Mouse (Mus musculus): Measurements from ENCODE around the gene Eef1e1.
"Not testable (repeated sequence)": the region's sequence is repeated elsewhere in the genome, so short reads cannot be mapped to it uniquely, and the experiment has no call there.

Eef1e1 gene

DNA sequence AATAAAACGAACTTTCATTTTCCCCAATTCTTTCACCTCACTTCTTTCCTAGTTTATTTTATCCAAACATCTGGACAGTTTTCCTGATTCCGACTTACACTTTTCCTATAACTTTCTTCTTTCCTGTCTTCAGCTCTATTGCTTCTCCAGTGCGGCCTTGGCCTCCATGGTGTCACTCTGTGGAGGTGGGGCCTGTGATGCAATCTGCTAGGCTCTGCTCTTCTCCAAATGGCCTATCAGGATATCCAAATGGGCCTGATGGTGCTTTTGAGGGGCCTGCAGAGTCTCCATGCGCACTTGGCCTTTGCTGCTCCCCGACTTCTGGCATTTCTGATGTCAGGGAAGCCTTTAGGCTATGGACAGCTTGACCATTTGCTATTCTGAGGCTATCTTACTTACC, 35.6 kb downstream of the Eef1e1 start:
- DNase-seq, result no peak

DNA sequence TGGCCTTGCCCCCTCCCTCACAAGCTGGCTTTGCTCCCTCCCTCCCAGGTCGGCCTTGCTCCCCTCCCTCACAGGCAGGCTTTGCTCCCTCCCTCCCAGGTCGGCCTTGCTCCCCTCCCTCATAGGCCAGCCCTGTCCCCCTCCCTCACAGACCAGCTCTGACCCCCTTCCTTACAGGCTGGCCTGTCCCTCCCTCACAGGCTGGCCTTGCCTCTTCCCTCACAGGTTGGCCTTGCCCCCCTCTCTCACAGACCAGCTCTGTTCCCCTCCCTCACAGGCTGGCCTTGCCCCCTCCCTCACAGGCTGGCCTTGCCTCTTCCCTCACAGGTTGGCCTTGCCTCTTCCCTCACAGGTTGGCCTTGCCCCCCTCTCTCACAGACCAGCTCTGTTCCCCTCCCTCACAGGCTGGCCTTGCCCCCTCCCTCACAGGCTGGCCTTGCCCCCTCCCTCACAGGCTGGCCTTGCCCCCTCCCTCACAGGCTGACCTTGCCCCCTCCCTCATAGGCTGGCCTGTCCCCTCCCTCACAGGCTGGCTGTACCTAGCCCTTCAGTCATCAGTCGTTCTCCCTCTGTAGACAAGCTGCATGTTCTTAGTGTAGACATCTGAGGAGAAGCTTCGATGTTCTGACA, 40.7 kb downstream of the Eef1e1 start:
- DNase-seq, result not testable (repeated sequence)

DNA sequence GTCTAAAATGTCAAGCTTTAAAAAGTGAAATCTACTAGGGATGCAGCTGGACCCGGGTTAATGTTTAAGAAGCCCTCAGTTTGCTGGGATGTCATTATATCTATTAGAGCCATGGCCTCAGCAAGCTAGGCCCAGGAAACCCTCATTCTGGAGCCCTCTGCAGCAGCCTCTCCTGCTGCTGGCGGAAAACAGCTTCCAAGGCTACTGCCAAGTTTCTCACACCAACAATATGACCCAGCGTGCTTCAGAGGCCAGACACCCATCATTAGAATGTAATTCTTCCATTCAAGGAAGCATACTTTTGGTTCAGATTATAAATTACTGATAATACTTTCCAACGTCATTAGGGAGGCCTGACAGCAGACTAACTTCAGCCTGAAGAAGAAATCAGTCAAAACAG, 42.0 kb downstream of the Eef1e1 start:
- DNase-seq, result no peak

DNA sequence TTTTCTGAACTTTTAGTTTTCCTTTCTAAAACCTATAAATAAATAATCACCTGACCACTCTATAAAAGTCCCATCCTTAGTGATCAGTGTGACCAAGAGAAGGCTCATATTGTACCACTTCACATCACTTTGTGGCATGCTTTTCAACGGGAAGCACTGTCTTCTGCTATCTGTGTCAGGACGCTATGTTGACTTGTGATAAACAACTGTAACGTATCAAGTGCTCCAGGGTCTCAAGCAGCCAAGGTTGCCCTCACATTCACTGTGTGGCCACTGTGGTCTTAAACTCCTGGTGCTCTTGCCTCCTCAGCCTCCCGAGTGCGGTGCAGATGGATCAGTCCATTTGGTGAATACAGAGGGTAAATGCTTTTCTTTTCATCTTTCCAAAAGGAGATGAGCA, 43.2 kb downstream of the Eef1e1 start:
- no peak for DNase-seq

DNA sequence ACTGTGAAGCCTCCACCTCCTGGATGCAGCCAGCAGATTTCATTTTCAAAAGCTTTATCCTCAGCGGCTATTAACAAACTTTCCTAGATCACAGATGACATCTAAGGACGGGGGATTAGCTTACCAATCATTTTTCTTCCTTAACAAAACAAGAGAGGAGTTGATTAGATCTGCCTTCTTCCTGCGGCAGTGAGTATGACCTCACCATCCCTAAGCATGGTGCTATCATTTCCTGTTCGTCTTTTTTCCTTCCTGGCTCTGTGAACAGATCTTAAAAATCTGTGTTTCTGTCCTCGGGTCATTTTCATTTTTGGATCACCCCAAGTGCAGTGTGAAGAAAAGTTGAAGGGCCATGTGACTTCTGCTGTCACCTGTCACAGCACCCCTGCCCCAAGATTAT, 44.6 kb downstream of the Eef1e1 start:
- no peak for DNase-seq

DNA sequence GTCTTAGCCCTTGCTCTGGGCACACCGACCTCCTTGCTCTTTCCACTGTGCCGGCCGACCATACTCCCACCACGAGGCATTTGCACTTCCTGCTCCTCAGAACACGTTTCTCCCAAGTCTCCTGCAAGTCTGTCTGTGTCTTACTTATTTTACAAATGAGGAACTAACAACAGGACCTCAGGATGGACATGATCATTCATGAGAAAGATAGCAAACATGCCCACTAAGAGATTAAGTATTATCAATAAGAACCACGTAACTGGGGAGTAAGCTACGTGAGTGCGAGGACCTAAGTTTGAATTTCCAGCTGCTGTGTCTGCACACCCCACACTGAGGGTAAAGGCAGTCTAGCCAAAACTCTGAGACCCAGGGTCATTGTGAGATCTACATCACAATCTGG, 45.3 kb downstream of the Eef1e1 start:
- no peak for DNase-seq

DNA sequence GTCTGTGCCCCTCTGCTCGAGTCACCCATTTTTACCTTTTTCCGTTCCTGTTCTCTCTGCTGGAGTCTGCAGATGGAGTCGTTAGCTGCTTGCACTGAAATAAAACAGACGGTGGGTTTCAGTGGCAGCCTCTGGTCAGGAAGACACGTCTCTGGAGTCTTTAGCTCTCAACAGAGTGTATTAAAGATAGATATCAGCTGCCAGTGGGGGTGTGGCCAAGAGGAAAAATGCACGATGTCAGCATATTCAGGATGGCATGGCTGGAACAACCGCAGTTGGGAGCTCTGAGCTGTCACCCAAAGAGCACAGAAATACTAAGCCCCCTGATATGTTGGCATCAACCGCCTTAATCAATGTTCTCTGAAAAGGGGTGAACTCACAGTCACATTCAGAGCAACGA, 46.2 kb downstream of the Eef1e1 start:
- DNase-seq, result no peak

DNA sequence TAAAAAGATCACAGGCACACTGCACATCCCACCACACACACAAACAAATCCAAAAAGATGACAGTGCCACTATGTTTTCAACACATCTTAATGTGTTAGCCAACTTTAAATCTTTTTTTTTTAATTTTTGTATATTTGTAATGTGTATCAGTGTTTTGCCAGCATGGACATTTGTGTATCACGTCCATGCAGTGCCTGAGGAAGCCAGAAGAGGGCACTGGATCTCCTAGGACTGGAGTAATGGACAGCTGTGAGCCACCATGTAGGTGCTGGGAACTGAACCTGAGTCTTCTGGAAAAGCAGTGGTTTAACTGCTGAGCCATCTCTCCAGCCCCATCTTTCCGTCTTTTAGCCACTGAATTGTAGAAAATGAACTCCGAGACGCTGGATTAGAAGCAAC, 46.7 kb downstream of the Eef1e1 start:
- DNase-seq, result no peak

DNA sequence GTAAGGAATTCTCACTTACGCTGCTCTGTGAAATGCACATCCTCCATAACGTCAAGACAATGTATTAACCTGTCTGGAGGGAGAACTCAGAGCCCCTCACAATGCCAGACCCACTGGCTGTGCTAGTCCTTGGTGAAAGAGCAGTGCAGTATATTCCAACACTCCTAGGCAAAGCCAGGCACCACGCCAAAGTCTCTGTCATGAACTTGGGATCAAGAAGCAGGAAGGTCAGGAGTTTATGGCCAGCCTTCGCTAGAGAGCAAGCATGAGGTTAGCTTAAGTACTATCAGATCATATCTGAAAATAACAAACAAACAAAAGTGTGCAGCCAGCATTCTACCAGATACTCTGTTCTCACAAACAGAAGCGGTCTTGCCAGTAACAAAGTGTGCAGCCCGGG, 48.5 kb downstream of the Eef1e1 start:
- DNase-seq, result no peak

DNA sequence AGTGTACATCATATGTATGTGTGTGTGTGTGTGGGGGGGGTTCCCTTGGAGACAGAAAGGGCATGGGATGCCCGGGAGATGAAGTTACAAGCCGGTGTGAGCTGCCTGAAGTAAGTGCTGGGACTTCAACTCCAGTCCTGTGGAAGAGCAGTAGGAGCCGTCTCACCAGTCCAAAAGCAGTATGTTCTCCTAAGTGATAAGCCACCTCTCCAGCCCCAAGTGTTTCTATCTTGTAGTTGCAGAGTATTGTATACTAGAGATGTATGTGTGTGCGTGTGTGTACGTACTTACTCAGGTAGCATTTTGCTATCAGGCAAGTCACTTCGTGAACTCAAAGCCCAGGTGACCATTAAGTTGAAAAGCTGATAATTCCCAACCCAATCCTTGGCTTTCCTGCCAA, 51.7 kb downstream of the Eef1e1 start:
- DNase-seq, result no peak

DNA sequence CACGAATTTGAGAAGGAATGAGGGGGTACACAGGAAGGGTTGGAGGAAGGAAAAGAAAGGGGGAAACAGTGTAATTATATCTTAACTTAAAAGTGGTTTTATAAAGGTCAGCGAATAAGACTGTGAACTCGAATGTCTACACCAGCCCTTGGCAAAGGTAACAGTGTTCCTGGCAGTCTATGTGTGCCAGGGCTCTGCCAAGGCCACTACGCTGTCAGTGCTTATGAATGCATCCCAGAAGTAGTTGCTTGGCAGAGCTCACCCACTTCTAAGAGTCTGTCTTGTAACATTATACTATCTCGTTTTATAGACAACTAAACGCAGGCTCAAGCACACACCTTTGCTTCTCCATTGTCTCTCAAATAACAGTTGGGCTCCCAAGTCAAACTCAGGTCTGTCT, 53.5 kb downstream of the Eef1e1 start:
- no peak for DNase-seq

DNA sequence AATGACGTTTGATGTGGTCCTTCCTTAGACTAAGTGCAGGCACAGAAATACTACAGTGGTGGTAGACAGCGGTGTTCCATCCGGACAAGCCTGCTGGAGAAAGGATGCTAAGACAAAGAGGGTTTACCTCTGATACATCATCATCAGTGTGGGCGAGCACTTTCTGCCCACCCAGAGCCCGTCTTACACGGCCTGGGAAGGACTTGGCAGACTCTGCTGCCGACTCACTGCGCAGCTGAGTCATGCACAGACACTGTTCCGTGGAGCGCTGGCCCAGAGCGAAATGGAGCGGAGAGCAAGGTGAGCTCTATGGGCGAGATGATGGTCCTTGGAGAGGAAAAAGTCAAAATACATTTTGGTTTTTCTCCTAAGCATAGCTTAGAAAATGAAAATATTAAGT, 55.9 kb downstream of the Eef1e1 start:
- no peak for DNase-seq

DNA sequence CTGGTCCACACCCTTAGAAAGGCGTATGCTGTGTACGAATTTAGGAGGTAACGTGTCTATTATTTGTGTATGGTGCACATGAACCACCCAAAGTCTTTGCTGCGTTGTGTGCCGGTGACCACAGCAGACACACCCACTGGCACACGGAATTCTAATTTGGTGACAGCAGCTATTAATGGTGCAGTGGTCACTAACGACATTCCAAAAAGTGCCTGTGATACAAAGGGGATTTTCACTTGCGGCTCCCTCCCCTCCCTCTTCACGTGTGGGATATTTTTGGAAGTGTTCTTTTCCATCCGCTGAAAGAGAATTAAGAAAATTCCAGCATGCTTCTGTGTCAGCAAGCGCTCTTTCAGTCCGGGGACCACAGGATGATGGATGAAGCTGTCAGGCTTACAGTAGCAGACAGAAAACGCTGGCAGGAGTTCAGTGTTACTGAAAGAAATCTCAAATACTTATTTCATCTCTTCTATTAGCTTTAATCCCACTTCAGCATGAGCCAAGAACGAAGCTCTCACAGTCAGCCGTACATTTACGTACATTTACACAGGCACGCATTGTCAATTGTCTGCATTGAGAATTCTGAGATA, 56.5 kb downstream of the Eef1e1 start:
- DNase-seq, result no peak

DNA sequence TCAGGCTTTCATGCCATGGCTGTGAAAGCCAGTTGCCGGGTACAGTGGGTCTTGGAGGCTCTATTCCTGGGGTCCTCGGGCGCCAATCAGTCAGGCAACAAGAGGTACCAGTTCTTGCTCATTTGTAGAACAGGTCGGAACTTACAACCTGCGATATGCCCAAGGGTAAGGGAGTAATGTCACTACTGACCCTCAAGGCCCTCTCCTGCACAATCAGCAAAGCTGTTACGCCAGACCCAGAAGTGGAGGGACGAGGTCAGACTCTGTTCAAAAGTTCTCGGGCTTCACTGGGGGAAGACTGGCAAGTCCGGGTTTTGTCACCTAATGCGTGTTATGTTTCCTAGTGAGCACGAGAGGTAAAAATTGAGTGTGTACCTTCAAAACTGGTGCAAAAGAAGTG, 58.0 kb downstream of the Eef1e1 start:
- no peak for DNase-seq

DNA sequence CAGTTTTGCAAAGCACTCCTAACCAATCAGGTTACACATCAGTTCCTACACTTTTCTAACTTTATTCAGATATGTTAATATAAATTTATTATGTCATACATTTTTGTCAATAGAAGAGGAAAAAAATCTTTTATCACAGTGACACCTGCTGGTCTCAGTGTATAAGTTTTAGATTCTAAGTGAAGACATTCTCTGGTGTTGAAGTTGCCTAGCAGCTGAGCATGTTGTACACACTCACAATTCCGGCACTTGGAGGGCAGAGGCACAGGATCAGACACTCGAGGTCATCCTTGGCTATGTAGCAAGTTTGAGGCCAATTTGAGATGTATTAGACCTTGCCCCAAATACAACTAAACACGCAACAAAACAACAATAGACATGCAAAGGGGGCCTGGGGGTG, 61.8 kb downstream of the Eef1e1 start:
- no peak for DNase-seq

DNA sequence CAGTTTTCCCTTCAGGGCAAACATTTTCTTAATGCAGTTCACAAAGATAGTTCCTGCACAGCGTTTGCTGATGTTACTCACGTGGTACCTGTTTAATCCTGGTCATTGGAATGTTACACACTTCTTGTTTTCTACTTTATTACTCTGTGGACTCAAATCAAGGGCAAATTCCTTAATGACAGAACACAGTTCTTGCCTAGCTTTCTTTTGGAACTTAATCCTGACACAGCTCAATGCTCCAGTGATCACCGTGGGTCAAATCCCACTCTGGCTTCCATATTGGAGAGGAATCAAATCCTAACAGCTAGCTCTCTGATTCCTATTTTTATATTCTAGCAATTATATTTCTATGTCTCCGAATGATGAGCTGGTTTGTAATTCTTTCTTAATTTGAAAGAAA, 62.4 kb downstream of the Eef1e1 start:
- DNase-seq, result no peak

Measured in cerebellum, adult 9-11 months (tissue).